ENCODE assay signal across 22 mouse cellular contexts in the genomic region with DNA sequence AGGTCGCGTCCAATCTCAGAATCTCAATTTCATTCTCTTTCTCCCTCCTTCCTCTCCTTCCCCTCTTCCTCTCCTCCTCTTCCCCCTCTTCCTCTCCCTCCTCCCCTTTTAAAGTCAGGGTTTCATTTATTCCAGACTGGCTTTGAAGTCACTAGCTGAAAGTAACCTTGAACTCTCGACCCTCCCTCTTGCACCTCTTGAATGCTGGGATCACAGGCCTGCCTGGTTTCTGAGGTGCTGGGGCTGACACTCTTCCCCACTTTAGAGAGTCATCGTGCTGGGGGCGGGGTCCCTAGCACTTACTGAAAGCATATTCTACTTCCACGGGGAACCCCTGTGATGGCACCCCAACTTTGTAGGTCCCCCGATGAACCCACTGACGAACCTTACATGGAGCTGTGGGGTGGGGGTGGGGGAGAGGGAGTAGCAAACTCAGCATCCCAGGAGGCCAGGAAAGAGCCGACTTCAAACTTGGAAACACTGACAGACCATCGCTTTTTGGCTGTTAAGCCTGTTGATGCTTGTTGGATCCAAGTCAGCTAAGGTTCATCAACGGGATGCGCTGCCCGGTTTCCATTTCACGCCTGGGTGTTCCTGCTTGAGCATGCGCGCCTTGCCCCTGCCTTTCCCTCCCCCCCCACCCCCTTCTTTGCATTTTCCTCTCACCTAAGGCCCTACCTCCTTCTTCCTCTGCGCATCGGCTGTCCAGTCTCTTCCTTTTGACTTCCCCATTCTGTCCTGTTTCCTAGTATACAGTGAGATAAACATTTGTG.
"Had no signal": no experiment of that assay in that cellular context is flagged by ENCODE, and none has a peak within 500 bp of the region (broad histone marks: within the 10 kb centered on the region; RNA-seq: fewer than 3 reads in every experiment).

No protein-coding gene starts in this region.

- H3K4me3 ChIP-seq: limb, embryonic 10.5 days; limb, embryonic 13.5 days; liver, embryonic 12.5 days; liver, embryonic 15.5 days; lung, embryonic 15.5 days; midbrain, embryonic 12.5 days; myocyte; neural tube, embryonic 13.5 days; stomach, embryonic 15.5 days had no signal

- ATAC-seq: liver, embryonic 12.5 days; midbrain, embryonic 16.5 days had no signal

- H3K36me3 ChIP-seq: limb, embryonic 10.5 days; limb, embryonic 13.5 days; liver, embryonic 12.5 days; liver, embryonic 15.5 days; lung, embryonic 15.5 days; midbrain, embryonic 12.5 days; neural tube, embryonic 13.5 days; stomach, embryonic 15.5 days had no signal

- H3K27ac ChIP-seq: limb, embryonic 10.5 days; limb, embryonic 13.5 days; liver, embryonic 12.5 days; liver, embryonic 15.5 days; lung, embryonic 15.5 days; midbrain, embryonic 12.5 days; neural tube, embryonic 13.5 days; stomach, embryonic 15.5 days had no signal

- H3K4me1 ChIP-seq: neural tube, embryonic 13.5 days had no signal

- H3K27me3 ChIP-seq: stomach, embryonic 15.5 days had no signal

- DNase-seq: kidney, adult 9 months; kidney, postnatal 14 days; kidney, postnatal 4 days; layer of hippocampus, adult 9-11 months; liver; lung, adult 18-20 months; lung, postnatal 10 days; lung, postnatal 36 days; retina, postnatal 1 day; right cerebral cortex, postnatal 25 days; spleen, adult 18-20 months; thymus, postnatal 25 days had no signal
